Mouse (Mus musculus): ENCODE measurements around the gene Gm7579. TPM values are rescaled to one million over a fixed set of nuclear protein-coding genes. Genes with fewer than 3 reads are reported as not detected.
"Not testable (repeated sequence)": the region's sequence is repeated elsewhere in the genome, so short reads cannot be mapped to it uniquely, and the experiment has no call there.

Gene Gm7579
- total RNA-seq (2021): not detected in 2 replicates
- long read RNA-seq, experiment 1: 0 reads
- long read RNA-seq, experiment 2: 0 reads

DNA sequence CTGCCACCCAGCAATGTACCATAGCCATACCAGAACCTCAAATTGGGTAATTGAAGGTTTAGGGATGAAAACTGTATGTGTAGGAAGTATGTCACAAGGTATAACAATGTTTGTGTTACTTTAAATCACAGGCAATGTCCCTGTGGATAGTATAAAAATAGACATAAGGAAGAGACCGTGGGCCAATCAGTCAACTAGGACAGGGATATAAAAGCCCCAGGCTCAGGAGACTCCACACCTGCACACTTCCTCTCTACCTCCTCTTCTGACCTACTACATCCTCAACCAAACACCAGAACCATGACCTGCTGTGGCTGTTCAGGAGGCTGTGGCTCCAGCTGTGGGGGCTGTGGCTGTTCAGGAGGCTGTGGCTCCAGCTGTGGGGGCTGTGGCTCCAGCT lies at the start of gene Gm7579:
TSS of gene Gm7579 (plus strand) at position 301 of the 400 bp plus-strand sequence.
- no peak for DNase-seq

- not testable (repeated sequence) for DNase-seq
Measured at GRCm38 (mm10) chr7:142165639-142166038, 46.0 kb upstream of the Gm7579 start, which contains the start of gene Gm4553. Gene Gm4553 (minus strand): TSS chr7:142165739.

- DNase-seq: no peak
Measured at GRCm38 (mm10) chr7:142169836-142170235, 41.8 kb upstream of the Gm7579 start.

DNA sequence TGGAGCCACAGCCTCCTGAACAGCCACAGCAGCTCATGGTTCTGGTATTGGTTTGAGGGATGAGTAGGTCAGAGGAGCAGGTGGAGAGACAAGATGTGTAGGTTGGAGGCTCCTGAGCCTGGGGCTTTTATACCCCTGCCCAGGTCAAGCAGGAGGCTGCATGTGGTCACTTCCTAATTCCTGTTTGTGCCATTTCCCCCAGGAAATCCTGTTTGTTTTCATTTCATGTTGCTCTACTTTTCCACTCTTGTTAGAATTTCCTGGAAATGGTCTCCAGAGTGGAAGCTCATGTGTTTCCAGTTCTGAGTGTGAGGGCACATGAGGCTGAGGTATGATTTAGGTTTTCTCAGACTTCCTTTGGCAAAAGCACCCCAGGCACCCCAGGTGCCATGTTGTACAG lies 35.8 kb upstream of the Gm7579 start, which contains the start of gene Krtap5-2:
TSS of gene Krtap5-2 (minus strand) at position 101 of the 400 bp plus-strand sequence.
- not testable (repeated sequence) for DNase-seq

- no peak for DNase-seq
Measured at GRCm38 (mm10) chr7:142178685-142179084, 33.0 kb upstream of the Gm7579 start.

GRCm38 (mm10) chr7:142181021-142181420 lies 30.6 kb upstream of the Gm7579 start:
- no peak for DNase-seq

GRCm38 (mm10) chr7:142188156-142188555 lies 23.5 kb upstream of the Gm7579 start:
- no peak for DNase-seq

- no peak for DNase-seq
Measured at GRCm38 (mm10) chr7:142190289-142190688, 21.4 kb upstream of the Gm7579 start, which contains the start of gene Gm10153. Gene Gm10153 (minus strand): TSS chr7:142190389.

DNA sequence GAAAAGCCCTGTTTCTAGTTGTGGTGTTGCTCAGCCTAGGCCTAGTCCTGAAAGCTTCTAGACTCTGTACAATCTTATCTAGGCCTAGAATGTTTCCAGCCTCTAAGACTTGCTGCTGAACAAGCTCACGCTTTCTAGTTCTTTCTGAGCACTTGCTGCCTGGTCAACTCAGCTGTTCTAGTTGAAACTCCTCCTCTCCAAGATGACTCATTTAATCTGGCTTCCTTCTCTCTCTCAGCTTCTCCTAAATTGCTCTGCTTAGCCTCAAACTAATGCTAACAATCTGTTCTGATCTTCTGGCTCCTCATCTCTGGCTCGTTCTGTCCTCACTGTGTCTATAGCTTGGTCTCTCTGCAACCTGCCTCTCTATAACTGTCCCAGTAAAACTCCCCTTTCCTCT lies 12.9 kb upstream of the Gm7579 start:
- no peak for DNase-seq

GRCm38 (mm10) chr7:142201064-142201463 lies 10.6 kb upstream of the Gm7579 start, which contains the start of gene Krtap5-3:
Gene Krtap5-3 (plus strand): TSS chr7:142201364.
- DNase-seq: no peak

DNA sequence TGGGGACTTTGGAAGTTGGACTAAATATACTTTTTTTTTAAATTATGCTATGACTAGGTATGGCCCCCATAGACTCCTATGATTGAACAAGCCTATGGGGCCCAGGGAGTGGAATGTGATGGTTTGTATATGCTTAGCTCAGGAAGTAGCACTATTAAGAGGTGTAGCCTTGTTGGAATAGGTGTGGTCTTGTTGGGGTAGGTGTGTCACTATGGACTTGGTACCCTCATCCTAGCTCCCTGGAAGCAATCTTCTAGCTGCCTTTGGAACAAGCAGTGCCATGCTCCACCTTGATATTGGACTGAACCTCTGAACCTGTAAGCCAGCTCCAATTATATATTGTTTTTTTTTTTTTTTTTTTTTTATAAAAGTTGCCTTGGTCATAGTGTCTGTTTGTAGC lies 6.2 kb upstream of the Gm7579 start:
- no peak for DNase-seq

DNA sequence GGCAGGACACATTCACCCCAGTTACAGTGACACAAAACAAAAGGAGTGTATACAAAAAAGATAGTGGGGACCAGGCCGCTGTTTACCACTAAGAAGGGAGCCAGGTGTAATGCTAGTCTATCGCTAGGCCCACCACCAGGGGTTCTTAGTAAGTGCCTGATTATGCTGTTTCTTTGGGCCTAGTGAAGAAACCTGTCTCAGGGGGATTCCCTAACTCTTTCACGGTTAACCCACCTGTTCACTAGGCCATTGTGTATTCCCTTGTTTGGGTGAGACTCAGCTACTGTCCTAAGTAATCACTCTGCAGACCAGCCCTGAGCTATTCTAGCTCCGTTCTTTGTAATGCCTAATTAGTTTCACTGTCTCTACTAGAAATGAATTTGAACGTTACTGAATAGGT lies 4.8 kb upstream of the Gm7579 start:
- DNase-seq: not testable (repeated sequence)

- DNase-seq: not testable (repeated sequence)
Measured at GRCm38 (mm10) chr7:142212136-142212535, 477 bp downstream of the Gm7579 start.

GRCm38 (mm10) chr7:142224518-142224917 lies 12.9 kb downstream of the Gm7579 start:
- no peak for DNase-seq

DNA sequence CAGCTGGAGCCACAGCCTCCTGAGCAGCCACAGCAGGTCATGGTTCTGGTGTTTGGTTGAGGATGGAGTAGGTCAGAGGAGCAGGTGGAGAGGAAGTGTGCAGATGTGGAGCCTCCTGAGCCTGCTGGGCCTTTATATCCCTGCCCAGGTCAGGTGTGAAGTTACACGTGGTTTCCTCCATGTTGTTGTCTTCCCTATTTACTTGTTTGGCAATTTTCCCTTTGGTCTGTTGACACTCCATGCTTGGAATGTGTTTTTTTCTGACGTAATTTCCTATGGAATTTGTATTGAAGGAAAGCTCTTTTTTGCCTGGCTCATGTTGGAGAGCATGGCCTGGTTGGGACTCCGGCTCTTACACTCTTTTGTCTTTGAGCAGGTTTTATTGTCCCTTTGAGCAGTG lies 18.2 kb downstream of the Gm7579 start, which contains the start of gene Krtap5-5:
TSS of gene Krtap5-5 (minus strand) at position 101 of the 400 bp plus-strand sequence.
- DNase-seq: not testable (repeated sequence)

GRCm38 (mm10) chr7:142231540-142231939 lies 19.9 kb downstream of the Gm7579 start:
- DNase-seq: no peak

- DNase-seq: no peak
Measured at GRCm38 (mm10) chr7:142240978-142241377, 29.3 kb downstream of the Gm7579 start, which contains the start of gene Gm40460. Gene Gm40460 (minus strand): TSS chr7:142241078.

- DNase-seq: peak; percentile 49
Measured at GRCm38 (mm10) chr7:142249824-142250223, 38.2 kb downstream of the Gm7579 start.

GRCm38 (mm10) chr7:142255517-142255916 lies 43.9 kb downstream of the Gm7579 start:
- DNase-seq: peak; percentile 64

DNA sequence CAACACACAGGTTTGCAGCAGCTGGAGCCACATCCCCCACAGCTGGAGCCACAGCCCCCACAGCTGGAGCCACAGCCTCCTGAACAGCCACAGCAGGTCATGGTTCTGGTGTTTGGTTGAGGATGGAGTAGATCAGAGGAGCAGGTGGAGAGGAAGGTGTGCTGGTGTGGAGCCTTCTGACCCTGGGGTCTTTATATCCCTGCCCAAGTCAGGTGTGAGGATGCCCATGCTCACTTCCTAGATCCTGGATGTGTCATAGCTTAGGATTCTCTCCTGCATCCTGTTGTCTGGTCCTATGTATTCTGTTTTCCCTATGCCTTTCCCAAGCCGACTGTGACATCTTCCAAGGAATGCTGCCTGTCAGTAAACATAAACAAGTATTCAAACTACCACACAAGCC lies 46.6 kb downstream of the Gm7579 start, which contains the start of gene Gm2431:
TSS of gene Gm2431 (minus strand) at position 101 of the 400 bp plus-strand sequence.
- DNase-seq: not testable (repeated sequence)

All from adrenal gland, postnatal 14 days (tissue).